16 mouse cellular contexts compared by ENCODE assay signal in genomic region chr9:70007506-70008248, GRCm38 (mm10). TPM values are rescaled to one million over a fixed set of nuclear protein-coding genes. Genes with fewer than 3 reads are reported as not detected.
"Had no signal": no experiment of that assay in that cellular context is flagged by ENCODE, and none has a peak within 500 bp of the region (broad histone marks: within the 10 kb centered on the region; RNA-seq: fewer than 3 reads in every experiment).

No protein-coding gene starts in this region.

- H3K27ac ChIP-seq: kidney, postnatal 0 days; liver, embryonic 13.5 days; midbrain, embryonic 13.5 days had no signal

- H3K27me3 ChIP-seq: liver, embryonic 13.5 days; midbrain, embryonic 13.5 days had no signal

- H3K9ac ChIP-seq: liver, embryonic 13.5 days; lung, embryonic 14.5 days; midbrain, embryonic 13.5 days had no signal

- H3K9me3 ChIP-seq: liver, embryonic 13.5 days; midbrain, embryonic 13.5 days had no signal

- H3K4me3 ChIP-seq: liver, embryonic 13.5 days; midbrain, embryonic 13.5 days had no signal

- DNase-seq: liver, embryonic 13.5 days; lung, embryonic 14.5 days; thymus, adult 18-20 months; thymus, postnatal 36 days had no signal

RNA-seq across cellular contexts. Expression of gene Gcnt3, which starts 30.2 kb away (rescaled TPM):
- total RNA-seq: left cerebral cortex, adult 18-20 months; left cerebral cortex, postnatal 25 days; megakaryocyte, adult 5-6 weeks had no signal
- polyA plus RNA-seq: limb, embryonic 11.5 days; liver, embryonic 13.5 days; lung, postnatal 0 days; macrophage; midbrain, embryonic 13.5 days; midbrain, postnatal 0 days; neural tube, embryonic 11.5 days; neural tube, embryonic 14.5 days; spleen, adult 2 months had no signal
